Mouse (Mus musculus): ENCODE results near the gene Mthfr.

- no peak for TF ChIP-seq CTCF (IDR thresholded peaks at IDR 0.05; ENCODE audit: low read depth, low read length)
- no peak for TF ChIP-seq POLR2A (IDR thresholded peaks at IDR 0.05; ENCODE audit: extremely low read depth, insufficient read depth, low read length)
These were observed 7.7 kb downstream of the Mthfr start for GRCm38 (mm10) chr4:148046450-148047031.
